Mouse (Mus musculus): ENCODE measurements around the gene Pgbd1. TPM values are rescaled to one million over a fixed set of nuclear protein-coding genes. Genes with fewer than 3 reads are reported as not detected.
A peak's percentile ranks its signal among the peaks of the same experiment; 100 is the strongest.
"Not testable (repeated sequence)": the region's sequence is repeated elsewhere in the genome, so short reads cannot be mapped to it uniquely, and the experiment has no call there.

The Pgbd1 gene
- total RNA-seq (2015) (1.1 and 1.6 TPM in 2 replicates), total RNA-seq (2017) (0.58 and 0.98 TPM in 2 replicates)

GRCm38 (mm10) chr13:21440503-21441206 is at the start of gene Pgbd1:
TSS of gene Pgbd1 (minus strand) at chr13:21441058.
- peak; percentile 95 for ATAC-seq (replicated peaks; ENCODE audit: poor library complexity)

GRCm38 (mm10) chr13:21486881-21487280 is 46.0 kb upstream of the Pgbd1 start:
- no peak for ATAC-seq (replicated peaks; ENCODE audit: poor library complexity)

- ATAC-seq (replicated peaks; ENCODE audit: poor library complexity): peak; percentile 80
Measured at GRCm38 (mm10) chr13:21478759-21479670, 38.2 kb upstream of the Pgbd1 start, which contains the start of the genes Zkscan4 and Gm10065. TSS of gene Zkscan4 (plus strand) at chr13:21478907. TSS of gene Gm10065 (minus strand) at chr13:21479441.

GRCm38 (mm10) chr13:21472427-21472826 is 31.6 kb upstream of the Pgbd1 start:
- ATAC-seq (replicated peaks; ENCODE audit: poor library complexity): no peak

GRCm38 (mm10) chr13:21469097-21469496 is 28.2 kb upstream of the Pgbd1 start:
- ATAC-seq (replicated peaks; ENCODE audit: poor library complexity): no peak

- peak; percentile 96 for ATAC-seq (replicated peaks; ENCODE audit: poor library complexity)
Measured at GRCm38 (mm10) chr13:21468061-21469019, 27.5 kb upstream of the Pgbd1 start, which contains the start of gene Nkapl. TSS of gene Nkapl (minus strand) at chr13:21468509.

- ATAC-seq (replicated peaks; ENCODE audit: poor library complexity): no peak
Measured at GRCm38 (mm10) chr13:21467336-21467735, 26.5 kb upstream of the Pgbd1 start.

GRCm38 (mm10) chr13:21462516-21462915 is 21.7 kb upstream of the Pgbd1 start:
- ATAC-seq (replicated peaks; ENCODE audit: poor library complexity): not testable (repeated sequence)

- no peak for ATAC-seq (replicated peaks; ENCODE audit: poor library complexity)
Measured at GRCm38 (mm10) chr13:21456347-21456746, 15.5 kb upstream of the Pgbd1 start.

GRCm38 (mm10) chr13:21454133-21454532 is 13.3 kb upstream of the Pgbd1 start:
- ATAC-seq (replicated peaks; ENCODE audit: poor library complexity): no peak

- ATAC-seq (replicated peaks; ENCODE audit: poor library complexity): peak; percentile 98
Measured at GRCm38 (mm10) chr13:21453449-21453848, 12.6 kb upstream of the Pgbd1 start, which contains the start of gene Zscan26. TSS of gene Zscan26 (minus strand) at chr13:21453730.

- 0 out of 2 replicates have a peak, but pooled peaks have one; percentile 2 for ATAC-seq (replicated peaks; ENCODE audit: poor library complexity)
Measured at GRCm38 (mm10) chr13:21453042-21453441, 12.2 kb upstream of the Pgbd1 start.

GRCm38 (mm10) chr13:21447856-21448614 is 7.2 kb upstream of the Pgbd1 start:
- ATAC-seq (replicated peaks; ENCODE audit: poor library complexity): no peak

GRCm38 (mm10) chr13:21446796-21447195 is 5.9 kb upstream of the Pgbd1 start:
- ATAC-seq (replicated peaks; ENCODE audit: poor library complexity): no peak

GRCm38 (mm10) chr13:21441207-21441572 is 332 bp upstream of the Pgbd1 start:
- no peak; the same call in 1 of the 2 replicates for ATAC-seq (replicated peaks; ENCODE audit: poor library complexity)

- ATAC-seq (replicated peaks; ENCODE audit: poor library complexity): no peak
Measured at GRCm38 (mm10) chr13:21435476-21435875, 5.4 kb downstream of the Pgbd1 start.

GRCm38 (mm10) chr13:21427631-21428030 is 13.2 kb downstream of the Pgbd1 start:
- no peak for ATAC-seq (replicated peaks; ENCODE audit: poor library complexity)

- no peak for ATAC-seq (replicated peaks; ENCODE audit: poor library complexity)
Measured at GRCm38 (mm10) chr13:21423301-21423700, 17.6 kb downstream of the Pgbd1 start.

- peak; percentile 85 for ATAC-seq (replicated peaks; ENCODE audit: poor library complexity)
Measured at GRCm38 (mm10) chr13:21418865-21419264, 22.0 kb downstream of the Pgbd1 start.
